Comparison of ENCODE assay signal across 28 mouse cellular contexts in the genomic region with DNA sequence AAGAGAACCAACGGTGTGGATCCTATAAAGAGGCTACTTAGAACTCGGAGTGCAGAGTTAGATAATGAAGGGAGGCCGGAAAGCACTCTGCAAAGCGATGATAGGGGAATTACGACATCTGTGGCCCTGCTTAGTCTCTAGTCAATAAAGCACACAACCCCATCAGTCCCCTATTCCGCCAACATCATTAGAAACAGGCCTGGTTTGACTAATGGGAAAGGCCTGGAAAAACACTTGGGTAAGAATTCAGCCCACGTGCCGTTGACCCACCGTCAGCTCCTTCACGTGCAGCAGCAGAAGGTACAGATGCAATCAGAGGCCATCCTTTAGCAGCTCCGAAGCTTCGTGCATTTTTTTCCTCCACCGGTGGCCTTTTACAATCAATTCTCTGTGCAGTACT.
"Had no signal": no experiment of that assay in that cellular context is flagged by ENCODE, and none has a peak within 500 bp of the region (broad histone marks: within the 10 kb centered on the region; RNA-seq: fewer than 3 reads in every experiment).

No protein-coding gene starts in this region.

- H3K27ac ChIP-seq: gastrocnemius, adult 2 months; heart, embryonic 10.5 days; hindbrain, embryonic 10.5 days; hindbrain, embryonic 12.5 days; hindbrain, embryonic 14.5 days; intestine, embryonic 15.5 days; kidney, embryonic 15.5 days; kidney, postnatal 0 days; limb, embryonic 13.5 days; limb, embryonic 15.5 days; liver, embryonic 12.5 days; liver, embryonic 14.5 days had no signal

- H3K9ac ChIP-seq: heart, embryonic 12.5 days; hindbrain, embryonic 12.5 days; hindbrain, embryonic 14.5 days; intestine, embryonic 15.5 days; kidney, embryonic 15.5 days; limb, embryonic 13.5 days; limb, embryonic 15.5 days; liver, embryonic 12.5 days; liver, embryonic 14.5 days had no signal

- H3K4me2 ChIP-seq: heart, embryonic 12.5 days; hindbrain, embryonic 12.5 days; hindbrain, embryonic 14.5 days; intestine, embryonic 15.5 days; kidney, embryonic 15.5 days; limb, embryonic 13.5 days; limb, embryonic 15.5 days; liver, embryonic 12.5 days had no signal

- H3K9me3 ChIP-seq: heart, embryonic 10.5 days; heart, embryonic 12.5 days; hindbrain, embryonic 10.5 days; hindbrain, embryonic 12.5 days; intestine, embryonic 15.5 days; kidney, embryonic 15.5 days; limb, embryonic 13.5 days; limb, embryonic 15.5 days; liver, embryonic 12.5 days had no signal

- H3K4me3 ChIP-seq: gastrocnemius, adult 2 months; heart, embryonic 10.5 days; heart, embryonic 12.5 days; hindbrain, embryonic 10.5 days; hindbrain, embryonic 12.5 days; intestine, embryonic 15.5 days; kidney, embryonic 15.5 days; limb, embryonic 13.5 days; limb, embryonic 15.5 days; liver, embryonic 12.5 days had no signal

- DNase-seq: gastrocnemius, adult 2 months; gastrocnemius, postnatal 10 days; gastrocnemius, postnatal 25 days; heart, adult 18-20 months; heart, postnatal 10 days; heart, postnatal 4 days; kidney, adult 2 months; kidney, adult 9 months; kidney, postnatal 14 days; kidney, postnatal 36 days; layer of hippocampus, adult 9-11 months; layer of hippocampus, postnatal 36 days; left cerebral cortex, postnatal 4 days had no signal

- ATAC-seq: hindbrain, embryonic 16.5 days; inflammation-experienced regulatory T-cells, adult 6 months; intestine, embryonic 15.5 days; intestine, postnatal 0 days; liver, embryonic 12.5 days had no signal

- H3K36me3 ChIP-seq: heart, embryonic 10.5 days; heart, embryonic 12.5 days; hindbrain, embryonic 10.5 days; hindbrain, embryonic 12.5 days; intestine, embryonic 15.5 days; kidney, embryonic 15.5 days; limb, embryonic 13.5 days; limb, embryonic 15.5 days; liver, embryonic 12.5 days had no signal

- H3K4me1 ChIP-seq: heart, embryonic 10.5 days; heart, embryonic 12.5 days; intestine, embryonic 15.5 days; limb, embryonic 15.5 days; liver, embryonic 12.5 days had no signal

- H3K27me3 ChIP-seq: heart, embryonic 12.5 days; hindbrain, embryonic 12.5 days; intestine, embryonic 15.5 days; kidney, embryonic 15.5 days; limb, embryonic 15.5 days; liver, embryonic 12.5 days had no signal
